Mouse (Mus musculus) adrenal gland, postnatal 14 days (tissue): ENCODE data around the gene Ksr2. TPM values are rescaled to one million over a fixed set of nuclear protein-coding genes. Genes with fewer than 3 reads are reported as not detected.

Source experiments
- DNase-seq: peaks from one replicate; pipeline ENCODE4 v3.0.0; 2021; ENCODE audit warnings: mixed read lengths
- total RNA-seq: library from RNA; stranded (reverse); gene quantifications from 2 replicates; pipeline ENCODE4 v1.2.3, GENCODE M21; 2021

The Ksr2 gene
- total RNA-seq, 1 experiment from 2014 or later: 5.2 TPM

- no peak for DNase-seq
Observed at GRCm38 (mm10) chr5:117791875-117792274, 378.1 kb downstream of the Ksr2 start.

- DNase-seq: no peak
Observed at GRCm38 (mm10) chr5:117800849-117801248, 387.0 kb downstream of the Ksr2 start.

- DNase-seq: no peak
Observed at GRCm38 (mm10) chr5:117802071-117802521, 388.3 kb downstream of the Ksr2 start.

GRCm38 (mm10) chr5:117803551-117803950 is 389.8 kb downstream of the Ksr2 start:
- DNase-seq: no peak

- no peak for DNase-seq
Observed at GRCm38 (mm10) chr5:117810930-117811329, 397.1 kb downstream of the Ksr2 start.

- DNase-seq: no peak
Observed at GRCm38 (mm10) chr5:117818800-117819199, 405.0 kb downstream of the Ksr2 start.

- peak; percentile 43 for DNase-seq
Observed at GRCm38 (mm10) chr5:117820445-117820844, 406.6 kb downstream of the Ksr2 start.

GRCm38 (mm10) chr5:117823811-117824210 is 410.0 kb downstream of the Ksr2 start:
- no peak for DNase-seq

- no peak for DNase-seq
Observed at GRCm38 (mm10) chr5:117824486-117824885, 410.7 kb downstream of the Ksr2 start.

Other genes with a start within 250 kb of the Ksr2 start
- 832 and 835 TPM in 2 replicates for gene Pebp1, start 126.4 kb upstream of the Ksr2 start, total RNA-seq
- 18.5 and 21.6 TPM in 2 replicates for gene Vsig10, start 94.9 kb upstream of the Ksr2 start, total RNA-seq
- 100 and 103 TPM in 2 replicates for gene Wsb2, start 56.7 kb upstream of the Ksr2 start, total RNA-seq
- 15.4 and 16.8 TPM in 2 replicates for gene Rfc5, start 25.0 kb upstream of the Ksr2 start, total RNA-seq